Mouse (Mus musculus): ENCODE measurements around the gene Boll. TPM values are rescaled to one million over a fixed set of nuclear protein-coding genes. Genes with fewer than 3 reads are reported as not detected.

Gene Boll
- 0.07 TPM in 1 of 2 replicates, not detected in the other for polyA plus RNA-seq (2015; fragmentation: Nextera tagmentation; extraction: Ambion mirVana)

DNA sequence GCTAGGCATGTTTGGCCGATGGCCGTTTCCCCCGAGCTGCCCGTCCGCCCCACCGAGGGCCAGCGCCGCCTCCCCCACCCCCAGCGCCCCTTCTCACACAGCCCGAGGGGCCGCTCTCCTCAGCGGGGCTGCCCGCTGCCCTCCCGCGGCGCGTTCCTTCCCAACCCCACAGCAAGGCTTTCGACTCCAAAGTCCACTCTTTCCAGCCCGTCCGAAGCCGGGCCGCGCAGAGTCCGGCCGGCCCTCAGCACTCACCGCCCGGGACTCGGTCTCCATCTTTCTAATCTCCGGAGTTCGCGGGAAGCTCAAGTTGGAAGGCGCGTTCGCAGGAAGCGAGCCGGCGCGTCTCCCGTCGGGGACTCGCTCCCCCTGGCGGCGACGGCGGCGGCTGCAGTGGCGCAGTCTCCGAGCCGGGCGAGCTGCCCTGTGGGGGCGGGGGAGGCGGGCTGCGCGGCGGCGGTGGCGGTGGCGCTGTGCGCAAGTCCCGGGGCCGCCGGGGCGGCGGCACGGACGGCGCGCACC, at the start of gene Boll:
Gene Boll, minus strand, starts transcription at position 426 of the 522 bp plus-strand sequence.
- DNase-seq (peak; percentile 85), ATAC-seq (peak; percentile 91)
- Histone ChIP-seq H3K27ac (ENCODE audit: low read depth) (no peak within 1 kb of the TSS), H3K27me3 (ENCODE audit: insufficient read depth, low read length) (peaks cover 9% of the 10 kb centered on the region), H3K9ac (replicated peaks) (0 out of 2 replicates have a peak within 1 kb of the TSS, but pooled peaks have one; percentile 44), H3K36me3 (replicated peaks; ENCODE audit: insufficient read depth, low read length) (no peaks in the 10 kb centered on the region), H3K4me2 (ENCODE audit: low read depth, low read length) (peak within 1 kb of the TSS; percentile 74), H3K4me1 (ENCODE audit: insufficient read depth) (peaks cover 4% of the 10 kb centered on the region; the same call in 1 of the 2 replicates), H3K9me3 (ENCODE audit: low read length) (peaks cover 7% of the 10 kb centered on the region), H3K4me3 (ENCODE audit: low read depth, low read length) (peak within 1 kb of the TSS; percentile 46)
- 11% methylated on average over 47 of the region's 68 CpGs for WGBS (ENCODE audit: insufficient replicate concordance)
- peak; percentile 66 for TF ChIP-seq CTCF (IDR thresholded peaks at IDR 0.05; ENCODE audit: low read depth)
- no peak for TF ChIP-seq EP300 (IDR thresholded peaks at IDR 0.05; ENCODE audit: low read depth)

- H3K9ac ChIP-seq (replicated peaks): no peak overlapping the region
- 67% methylated on average over 6 of the region's 6 CpGs for WGBS (ENCODE audit: insufficient replicate concordance)
- H3K4me1 ChIP-seq (ENCODE audit: insufficient read depth): no peaks in the 10 kb centered on the region
- no peak for DNase-seq
- H3K4me2 ChIP-seq (ENCODE audit: low read depth, low read length): no peak overlapping the region
- TF ChIP-seq EP300 (IDR thresholded peaks at IDR 0.05; ENCODE audit: low read depth) (no peak), CTCF (IDR thresholded peaks at IDR 0.05; ENCODE audit: low read depth) (no peak)
- no peak overlapping the region for H3K27ac ChIP-seq (ENCODE audit: low read depth)
- no peaks in the 10 kb centered on the region for H3K9me3 ChIP-seq (ENCODE audit: low read length)
- H3K4me3 ChIP-seq (ENCODE audit: low read depth, low read length): no peak overlapping the region
- H3K27me3 ChIP-seq (ENCODE audit: insufficient read depth, low read length): peaks cover 3% of the 10 kb centered on the region
- ATAC-seq: no peak
- no peaks in the 10 kb centered on the region for H3K36me3 ChIP-seq (replicated peaks; ENCODE audit: insufficient read depth, low read length)
Observed at GRCm38 (mm10) chr1:55412569-55412968, 49.3 kb upstream of the Boll start.

- no peak for DNase-seq
- H3K4me2 ChIP-seq (ENCODE audit: low read depth, low read length): no peak overlapping the region
- H3K36me3 ChIP-seq (replicated peaks; ENCODE audit: insufficient read depth, low read length): no peaks in the 10 kb centered on the region
- peaks cover 7% of the 10 kb centered on the region for H3K4me1 ChIP-seq (ENCODE audit: insufficient read depth)
- no peak for ATAC-seq
- TF ChIP-seq CTCF (IDR thresholded peaks at IDR 0.05; ENCODE audit: low read depth): no peak
- no peak for TF ChIP-seq EP300 (IDR thresholded peaks at IDR 0.05; ENCODE audit: low read depth)
- WGBS (ENCODE audit: insufficient replicate concordance): 70% methylated on average over 2 of the region's 2 CpGs
- H3K9me3 ChIP-seq (ENCODE audit: low read length): no peaks in the 10 kb centered on the region
- H3K4me3 ChIP-seq (ENCODE audit: low read depth, low read length): no peak overlapping the region
- no peak overlapping the region for H3K27ac ChIP-seq (ENCODE audit: low read depth)
- peaks cover 15% of the 10 kb centered on the region for H3K27me3 ChIP-seq (ENCODE audit: insufficient read depth, low read length)
- H3K9ac ChIP-seq (replicated peaks): no peak overlapping the region
Observed at GRCm38 (mm10) chr1:55411079-55411478, 47.8 kb upstream of the Boll start.

GRCm38 (mm10) chr1:55410670-55411069, 47.4 kb upstream of the Boll start:
- H3K27me3 ChIP-seq (ENCODE audit: insufficient read depth, low read length): peaks cover 19% of the 10 kb centered on the region
- TF ChIP-seq EP300 (IDR thresholded peaks at IDR 0.05; ENCODE audit: low read depth) (no peak), CTCF (IDR thresholded peaks at IDR 0.05; ENCODE audit: low read depth) (no peak)
- DNase-seq (no peak), ATAC-seq (no peak)
- H3K9ac ChIP-seq (replicated peaks): no peak overlapping the region
- H3K4me1 ChIP-seq (ENCODE audit: insufficient read depth): peaks cover 7% of the 10 kb centered on the region
- H3K9me3 ChIP-seq (ENCODE audit: low read length): no peaks in the 10 kb centered on the region
- H3K27ac ChIP-seq (ENCODE audit: low read depth): no peak overlapping the region
- no peaks in the 10 kb centered on the region for H3K36me3 ChIP-seq (replicated peaks; ENCODE audit: insufficient read depth, low read length)
- 64% methylated on average over 2 of the region's 2 CpGs for WGBS (ENCODE audit: insufficient replicate concordance)
- no peak overlapping the region for H3K4me2 ChIP-seq (ENCODE audit: low read depth, low read length)
- no peak overlapping the region for H3K4me3 ChIP-seq (ENCODE audit: low read depth, low read length)

DNA sequence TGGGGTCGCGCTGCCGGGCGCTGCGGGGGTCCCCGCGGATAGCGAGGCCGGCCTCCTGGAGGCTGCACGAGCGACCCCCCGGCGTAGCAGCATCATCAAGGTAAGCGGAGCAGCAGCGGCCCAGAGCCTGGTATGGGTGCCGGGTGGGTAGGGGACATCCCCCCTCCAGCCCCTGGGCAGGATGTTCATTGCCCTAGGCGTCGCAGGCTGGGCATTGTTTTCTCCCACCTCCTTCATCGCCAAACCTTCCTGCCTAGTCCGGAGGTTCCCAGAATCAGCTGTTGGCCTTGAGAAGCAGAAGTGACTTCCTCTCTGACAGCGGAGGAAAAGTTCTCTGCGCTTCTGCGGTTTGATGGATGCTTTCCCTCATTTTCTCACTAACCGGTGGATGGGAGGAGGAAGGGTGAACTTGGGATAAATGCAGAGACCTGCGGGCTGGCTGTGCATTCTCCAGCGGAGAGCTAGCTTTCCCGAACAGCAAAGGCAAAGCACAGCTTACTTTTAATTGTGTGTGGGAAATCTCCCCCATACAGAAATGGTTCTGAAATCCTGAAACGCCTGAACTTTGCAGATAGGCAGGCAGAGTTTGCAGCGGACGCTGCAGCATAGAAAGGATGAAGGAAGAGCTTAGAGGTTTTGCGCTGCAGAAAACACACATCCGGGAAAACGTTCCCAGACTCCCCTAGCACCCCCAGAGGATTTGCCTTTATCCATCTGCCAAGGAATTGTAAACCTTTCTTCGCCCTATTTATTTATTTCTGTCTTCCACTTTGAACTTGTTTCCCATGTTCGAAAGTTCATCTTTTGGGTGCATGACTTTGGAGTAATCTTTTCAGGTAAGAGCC, 43.5 kb upstream of the Boll start:
- TF ChIP-seq EP300 (IDR thresholded peaks at IDR 0.05; ENCODE audit: low read depth) (no peak), CTCF (IDR thresholded peaks at IDR 0.05; ENCODE audit: low read depth) (no peak)
- H3K27me3 ChIP-seq (ENCODE audit: insufficient read depth, low read length): peaks cover 29% of the 10 kb centered on the region
- H3K4me1 ChIP-seq (ENCODE audit: insufficient read depth): peaks cover 7% of the 10 kb centered on the region
- no peaks in the 10 kb centered on the region for H3K9me3 ChIP-seq (ENCODE audit: low read length)
- peak overlapping the region; percentile 86 for H3K4me2 ChIP-seq (ENCODE audit: low read depth, low read length)
- H3K27ac ChIP-seq (ENCODE audit: low read depth): no peak overlapping the region
- H3K4me3 ChIP-seq (ENCODE audit: low read depth, low read length): peak overlapping the region; percentile 64
- WGBS (ENCODE audit: insufficient replicate concordance): 5% methylated on average over 35 of the region's 35 CpGs
- H3K36me3 ChIP-seq (replicated peaks; ENCODE audit: insufficient read depth, low read length): no peaks in the 10 kb centered on the region
- ATAC-seq (no peak), DNase-seq (no peak)
- H3K9ac ChIP-seq (replicated peaks): peak overlapping the region; percentile 50

DNA sequence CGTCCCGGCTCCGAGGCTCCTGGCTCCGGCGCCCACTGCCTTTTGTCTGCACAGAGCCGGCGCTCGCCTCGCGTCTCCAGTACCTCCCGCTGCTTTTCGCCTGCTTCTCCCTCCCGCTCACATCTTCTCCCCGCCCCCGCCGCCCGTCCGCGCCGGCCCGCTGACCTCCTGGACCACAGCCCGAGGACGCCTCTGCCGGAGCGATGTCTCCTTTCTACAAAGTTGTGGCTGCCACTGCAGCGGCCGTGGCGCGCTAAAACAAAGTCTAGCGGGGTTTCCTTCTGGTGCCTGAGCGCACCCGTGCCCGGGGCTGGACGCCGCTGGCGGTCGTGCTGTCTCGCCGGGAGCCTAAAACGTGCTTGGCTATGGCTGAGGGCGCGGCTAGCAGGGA, 42.7 kb upstream of the Boll start:
- no peaks in the 10 kb centered on the region for H3K36me3 ChIP-seq (replicated peaks; ENCODE audit: insufficient read depth, low read length)
- H3K4me3 ChIP-seq (ENCODE audit: low read depth, low read length): peak overlapping the region; percentile 64
- no peak overlapping the region for H3K27ac ChIP-seq (ENCODE audit: low read depth)
- TF ChIP-seq CTCF (IDR thresholded peaks at IDR 0.05; ENCODE audit: low read depth) (no peak), EP300 (IDR thresholded peaks at IDR 0.05; ENCODE audit: low read depth) (no peak)
- DNase-seq (no peak), ATAC-seq (peak; percentile 65)
- H3K4me2 ChIP-seq (ENCODE audit: low read depth, low read length): peak overlapping the region; percentile 86
- H3K9ac ChIP-seq (replicated peaks): peak overlapping the region; percentile 50
- no peaks in the 10 kb centered on the region for H3K9me3 ChIP-seq (ENCODE audit: low read length)
- H3K4me1 ChIP-seq (ENCODE audit: insufficient read depth): peaks cover 7% of the 10 kb centered on the region
- 1% methylated on average over 38 of the region's 42 CpGs for WGBS (ENCODE audit: insufficient replicate concordance)
- peaks cover 29% of the 10 kb centered on the region for H3K27me3 ChIP-seq (ENCODE audit: insufficient read depth, low read length)
